In genomic region chr11:117312936-117313335, GRCm38 (mm10) we compare ENCODE assay signal across 7 mouse cellular contexts.
DNase-seq lines count a peak whose midpoint lies in the region; ATAC-seq and TF ChIP-seq lines count a peak whose summit lies in the region.

No protein-coding gene starts in this region.

- WGBS in kidney, embryonic 14.5 days, result 42% methylated on average over 8 of the region's 8 CpGs
- 39% methylated on average over 8 of the region's 8 CpGs for WGBS in stomach, postnatal 0 days

- peak; percentile 84 for DNase-seq in ZHBTc4 (ENCODE audit: low read depth, low spot score)
- DNase-seq in gastrocnemius, postnatal 10 days, result peak; percentile 64
- DNase-seq in lung, postnatal 36 days, result peak; percentile 68
- DNase-seq in stomach, postnatal 0 days (ENCODE audit: low spot score), result peak; percentile 72
- no peak for DNase-seq in urinary bladder, adult 18-20 months (ENCODE audit: low spot score in 2 of 2)

- TF ChIP-seq POLR2A in ES-Bruce4 (IDR thresholded peaks at IDR 0.05; ENCODE audit: insufficient read depth, low read length), result no peak

- H3K27ac ChIP-seq in ES-Bruce4 (ENCODE audit: insufficient read depth, low read length), result no peak overlapping the region
- peak overlapping the region; percentile 72; the same call in 1 of the 2 replicates for H3K27ac ChIP-seq in kidney, embryonic 14.5 days (ENCODE audit: low read depth, low read length)
- peak overlapping the region; percentile 88 for H3K27ac ChIP-seq in stomach, postnatal 0 days (replicated peaks)

- no peak overlapping the region for H3K9ac ChIP-seq in ES-Bruce4 (ENCODE audit: low read depth, poor library complexity, severe bottlenecking)
- H3K9ac ChIP-seq in kidney, embryonic 14.5 days (ENCODE audit: low read depth, low read length), result no peak overlapping the region
- H3K9ac ChIP-seq in stomach, postnatal 0 days (ENCODE audit: low read length), result peak overlapping the region; percentile 31; the same call in 1 of the 2 replicates

- H3K27me3 ChIP-seq in ES-Bruce4 (ENCODE audit: control insufficient read depth, insufficient read depth, low read length, poor library complexity, severe bottlenecking), result no peaks in the 10 kb centered on the region
- H3K27me3 ChIP-seq in kidney, embryonic 14.5 days (ENCODE audit: control insufficient read depth, insufficient read depth, low read length), result no peaks in the 10 kb centered on the region
- H3K27me3 ChIP-seq in stomach, postnatal 0 days (ENCODE audit: control insufficient read depth, insufficient read depth, low read length), result no peaks in the 10 kb centered on the region

- TF ChIP-seq EP300 in ES-Bruce4 (IDR thresholded peaks at IDR 0.05; ENCODE audit: insufficient read depth, low read depth, low read length), result no peak
- no peak for TF ChIP-seq EP300 in stomach, postnatal 0 days (optimal IDR thresholded peaks at IDR 0.05)

- no peaks in the 10 kb centered on the region for H3K36me3 ChIP-seq in ES-Bruce4 (ENCODE audit: control insufficient read depth, insufficient read depth, low read length, poor library complexity, severe bottlenecking)
- H3K36me3 ChIP-seq in kidney, embryonic 14.5 days (ENCODE audit: control insufficient read depth, insufficient read depth, low read length), result no peaks in the 10 kb centered on the region
- no peaks in the 10 kb centered on the region for H3K36me3 ChIP-seq in stomach, postnatal 0 days (ENCODE audit: control insufficient read depth, insufficient read depth, low read length)

- no peak for ATAC-seq in kidney, embryonic 14.5 days (ENCODE audit: low FRiP score, low TSS enrichment)
- ATAC-seq in stomach, postnatal 0 days (ENCODE audit: low FRiP score, low TSS enrichment), result no peak

- no peak overlapping the region for H3K4me2 ChIP-seq in kidney, embryonic 14.5 days (replicated peaks; ENCODE audit: low read depth, low read length)
- 0 out of 2 replicates have a peak overlapping the region, but pooled peaks have one; percentile 3 for H3K4me2 ChIP-seq in stomach, postnatal 0 days (replicated peaks; ENCODE audit: low read depth)

- H3K4me1 ChIP-seq in ES-Bruce4 (ENCODE audit: control insufficient read depth, insufficient read depth, low read length), result peaks cover 19% of the 10 kb centered on the region
- H3K4me1 ChIP-seq in kidney, embryonic 14.5 days (ENCODE audit: control insufficient read depth, insufficient read depth, low read length), result peaks cover 96% of the 10 kb centered on the region
- H3K4me1 ChIP-seq in stomach, postnatal 0 days (replicated peaks; ENCODE audit: control insufficient read depth, insufficient read depth), result peaks cover 46% of the 10 kb centered on the region

- H3K4me3 ChIP-seq in ES-Bruce4 (ENCODE audit: low read depth, low read length), result no peak overlapping the region
- no peak overlapping the region for H3K4me3 ChIP-seq in kidney, embryonic 14.5 days (ENCODE audit: low read length)
- H3K4me3 ChIP-seq in stomach, postnatal 0 days (ENCODE audit: low read depth, low read length), result no peak overlapping the region

- TF ChIP-seq CTCF in ES-Bruce4 (IDR thresholded peaks at IDR 0.05; ENCODE audit: low read depth, low read length), result peak; percentile 82
- peak; percentile 82 for TF ChIP-seq CTCF in stomach, postnatal 0 days (IDR thresholded peaks at IDR 0.05; ENCODE audit: low read depth)

- H3K9me3 ChIP-seq in ES-Bruce4 (replicated peaks; ENCODE audit: control insufficient read depth, insufficient read depth, low read length, poor library complexity, severe bottlenecking), result no peaks in the 10 kb centered on the region
- H3K9me3 ChIP-seq in kidney, embryonic 14.5 days (ENCODE audit: control insufficient read depth, low read length), result no peaks in the 10 kb centered on the region
- H3K9me3 ChIP-seq in stomach, postnatal 0 days (ENCODE audit: control insufficient read depth, low read length), result no peaks in the 10 kb centered on the region

Comparison
In these comparisons a context has a peak if more than half of its experiments do, and no peak if none do; other contexts are left out.
1. DNase-seq: peak in ZHBTc4 (single experiment), gastrocnemius, postnatal 10 days (single experiment), lung, postnatal 36 days (single experiment) and stomach, postnatal 0 days (single experiment); none in urinary bladder, adult 18-20 months (0 of 2).